Mouse (Mus musculus) embryonic facial prominence, embryonic 12.5 days (tissue): ENCODE results near the gene Alox12b. TPM values are rescaled to one million over a fixed set of nuclear protein-coding genes. Genes with fewer than 3 reads are reported as not detected.

Experiments used
- ATAC-seq: fragments of 200-750 bp; cut with Nextera tagmentation; 2 replicates; pipeline ENCODE4 v1.8.0; 2017; ENCODE audit not compliant: insufficient number of reproducible peaks, insufficient read depth, low FRiP score, low TSS enrichment
- H3K27ac ChIP-seq: fragments of 300-500 bp; sonication (generic); 2 replicates; pipeline ENCODE4 v1.5.1; 2016; ENCODE audit warnings: mild to moderate bottlenecking
- H3K27me3 ChIP-seq: fragments of 300-500 bp; sonication (generic); 2 replicates; pipeline ENCODE4 v1.6.1; 2016; ENCODE audit warnings: mild to moderate bottlenecking, moderate library complexity
- H3K36me3 ChIP-seq: fragments of 300-500 bp; sonication (generic); 2 replicates; pipeline ENCODE4 v1.6.1; 2016; ENCODE audit warnings: mild to moderate bottlenecking
- H3K4me1 ChIP-seq: fragments of 300-500 bp; sonication (generic); 2 replicates; pipeline ENCODE4 v1.6.1; 2016
- H3K4me2 ChIP-seq: fragments of 300-500 bp; sonication (generic); replicated peaks from 2 replicates; pipeline ENCODE4 v1.6.1; 2016; ENCODE audit warnings: mild to moderate bottlenecking, moderate library complexity
- H3K4me3 ChIP-seq: fragments of 300-500 bp; sonication (generic); 2 replicates; pipeline ENCODE4 v1.5.1; 2016; ENCODE audit warnings: mild to moderate bottlenecking
- H3K9ac ChIP-seq: fragments of 300-500 bp; sonication (generic); 2 replicates; pipeline ENCODE4 v1.6.1; 2016; ENCODE audit warnings: mild to moderate bottlenecking, moderate library complexity
- H3K9me3 ChIP-seq: fragments of 300-500 bp; sonication (generic); 2 replicates; pipeline ENCODE4 v1.6.1; 2016; ENCODE audit warnings: mild to moderate bottlenecking, moderate library complexity
- WGBS: fragments of 180-500 bp; shearing (Covaris S2); methylation state at CpG from one replicate; pipeline ENCODE4 v1.1.7; 2016; 5-methylcytosine and 5-hydroxymethylcytosine counted together
- polyA plus RNA-seq: library from polyadenylated mRNA; unstranded; fragments of >200 nt; fragmentation: Nextera tagmentation; extraction: Ambion mirVana; gene quantifications from 2 replicates; pipeline ENCODE4 v1.2.1, GENCODE M21; 2016

Gene Alox12b
- polyA plus RNA-seq, 1 experiment from 2014 or later: 0.19 TPM

- Histone ChIP-seq H3K4me1 (peaks cover 26% of the 10 kb centered on the region), H3K9me3 (no peaks in the 10 kb centered on the region), H3K4me3 (peak overlapping the region; percentile 77), H3K27ac (peak overlapping the region; percentile 58), H3K9ac (peak overlapping the region; percentile 59), H3K27me3 (peaks cover 9% of the 10 kb centered on the region), H3K36me3 (no peaks in the 10 kb centered on the region), H3K4me2 (peak overlapping the region; percentile 88)
- no peak for ATAC-seq
- under 1% methylated on average over 45 of the region's 45 CpGs for WGBS
These were observed 38.8 kb upstream of the Alox12b start for GRCm38 (mm10) chr11:69117737-69118695.

- no peak overlapping the region for H3K9ac ChIP-seq
- peaks cover 26% of the 10 kb centered on the region for H3K4me1 ChIP-seq
- no peak overlapping the region for H3K27ac ChIP-seq
- peak overlapping the region; percentile 88 for H3K4me2 ChIP-seq
- peaks cover 9% of the 10 kb centered on the region for H3K27me3 ChIP-seq
- peak overlapping the region; percentile 77 for H3K4me3 ChIP-seq
- no peaks in the 10 kb centered on the region for H3K9me3 ChIP-seq
- H3K36me3 ChIP-seq: no peaks in the 10 kb centered on the region
- 1% methylated on average over 15 of the region's 15 CpGs for WGBS
- ATAC-seq: no peak
These were observed 38.0 kb upstream of the Alox12b start for GRCm38 (mm10) chr11:69118765-69119164.

- H3K27me3 ChIP-seq: peaks cover 9% of the 10 kb centered on the region
- H3K4me2 ChIP-seq: peak overlapping the region; percentile 88
- peak overlapping the region; percentile 77 for H3K4me3 ChIP-seq
- WGBS: 28% methylated on average over 14 of the region's 14 CpGs
- peaks cover 26% of the 10 kb centered on the region for H3K4me1 ChIP-seq
- no peaks in the 10 kb centered on the region for H3K36me3 ChIP-seq
- no peak overlapping the region for H3K9ac ChIP-seq
- H3K9me3 ChIP-seq: no peaks in the 10 kb centered on the region
- no peak overlapping the region for H3K27ac ChIP-seq
- ATAC-seq: no peak
These were observed 37.2 kb upstream of the Alox12b start for GRCm38 (mm10) chr11:69119446-69120155.

- ATAC-seq: no peak
- Histone ChIP-seq H3K4me2 (peak within 1 kb of the TSS; percentile 88), H3K4me3 (peak within 1 kb of the TSS; percentile 77), H3K9ac (peak within 1 kb of the TSS; percentile 72; the same call in 1 of the 2 replicates), H3K36me3 (no peaks in the 10 kb centered on the region), H3K9me3 (no peaks in the 10 kb centered on the region), H3K27ac (no peak within 1 kb of the TSS), H3K27me3 (peaks cover 9% of the 10 kb centered on the region), H3K4me1 (peaks cover 26% of the 10 kb centered on the region)
- 2% methylated on average over 27 of the region's 27 CpGs for WGBS
These were observed 36.4 kb upstream of the Alox12b start, which contains the start of gene Hes7 for GRCm38 (mm10) chr11:69120221-69121000. Hes7 (plus strand) TSS chr11:69120404.

GRCm38 (mm10) chr11:69121001-69121740, 35.6 kb upstream of the Alox12b start:
- WGBS: 1% methylated on average over 33 of the region's 33 CpGs
- Histone ChIP-seq H3K4me2 (peak overlapping the region; percentile 88), H3K27ac (no peak overlapping the region)

GRCm38 (mm10) chr11:69121741-69122335, 35.0 kb upstream of the Alox12b start:
- peak overlapping the region; percentile 72 for H3K9ac ChIP-seq
- peak overlapping the region; percentile 77 for H3K4me3 ChIP-seq
- no peaks in the 10 kb centered on the region for H3K36me3 ChIP-seq
- peaks cover 36% of the 10 kb centered on the region for H3K4me1 ChIP-seq
- no peaks in the 10 kb centered on the region for H3K9me3 ChIP-seq
- no peak for ATAC-seq
- H3K4me2 ChIP-seq: peak overlapping the region; percentile 88
- 1% methylated on average over 32 of the region's 32 CpGs for WGBS
- peak overlapping the region; percentile 82 for H3K27ac ChIP-seq
- H3K27me3 ChIP-seq: peaks cover 2% of the 10 kb centered on the region

More at GRCm38 (mm10) chr11:69121001-69121740, 35.6 kb upstream of the Alox12b start:
- Histone ChIP-seq H3K9ac (peak overlapping the region; percentile 72; the same call in 1 of the 2 replicates), H3K27me3 (peaks cover 6% of the 10 kb centered on the region), H3K4me1 (peaks cover 31% of the 10 kb centered on the region), H3K9me3 (no peaks in the 10 kb centered on the region), H3K36me3 (no peaks in the 10 kb centered on the region), H3K4me3 (peak overlapping the region; percentile 77)
- ATAC-seq: no peak

GRCm38 (mm10) chr11:69122336-69122951, 34.3 kb upstream of the Alox12b start, which contains the start of gene 9130213A22Rik:
9130213A22Rik (minus strand) TSS chr11:69122589.
- under 1% methylated on average over 62 of the region's 66 CpGs for WGBS
- Histone ChIP-seq H3K27ac (peak within 1 kb of the TSS; percentile 82), H3K36me3 (no peaks in the 10 kb centered on the region), H3K4me3 (peak within 1 kb of the TSS; percentile 77), H3K9me3 (no peaks in the 10 kb centered on the region), H3K9ac (peak within 1 kb of the TSS; percentile 72), H3K4me2 (peak within 1 kb of the TSS; percentile 88), H3K4me1 (peaks cover 36% of the 10 kb centered on the region), H3K27me3 (no peaks in the 10 kb centered on the region)
- peak; percentile 81 for ATAC-seq

GRCm38 (mm10) chr11:69123056-69123692, 33.6 kb upstream of the Alox12b start:
- WGBS: under 1% methylated on average over 29 of the region's 29 CpGs
- H3K4me3 ChIP-seq: peak overlapping the region; percentile 77
- no peak for ATAC-seq
- peak overlapping the region; percentile 88 for H3K4me2 ChIP-seq
- H3K27me3 ChIP-seq: no peaks in the 10 kb centered on the region
- H3K36me3 ChIP-seq: no peaks in the 10 kb centered on the region
- H3K4me1 ChIP-seq: peaks cover 36% of the 10 kb centered on the region
- H3K27ac ChIP-seq: peak overlapping the region; percentile 82
- H3K9me3 ChIP-seq: no peaks in the 10 kb centered on the region
- H3K9ac ChIP-seq: peak overlapping the region; percentile 72

- Histone ChIP-seq H3K27me3 (no peaks in the 10 kb centered on the region), H3K36me3 (no peaks in the 10 kb centered on the region), H3K4me1 (peaks cover 35% of the 10 kb centered on the region), H3K27ac (peak overlapping the region; percentile 72), H3K4me2 (peak overlapping the region; percentile 88), H3K4me3 (peak overlapping the region; percentile 77), H3K9ac (peak overlapping the region; percentile 41), H3K9me3 (no peaks in the 10 kb centered on the region)
- ATAC-seq: 0 out of 2 replicates have a peak, but pooled peaks have one; percentile 25
- WGBS: under 1% methylated on average over 31 of the region's 31 CpGs
These were observed 32.9 kb upstream of the Alox12b start for GRCm38 (mm10) chr11:69123693-69124497.
